Mouse (Mus musculus): Measurements from ENCODE around the gene Ufd1. TPM values are rescaled to one million over a fixed set of nuclear protein-coding genes. Genes with fewer than 3 reads are reported as not detected.

Ufd1 gene
- polyA plus RNA-seq, 1 experiment from 2014 or later, result 77.9 TPM

DNA sequence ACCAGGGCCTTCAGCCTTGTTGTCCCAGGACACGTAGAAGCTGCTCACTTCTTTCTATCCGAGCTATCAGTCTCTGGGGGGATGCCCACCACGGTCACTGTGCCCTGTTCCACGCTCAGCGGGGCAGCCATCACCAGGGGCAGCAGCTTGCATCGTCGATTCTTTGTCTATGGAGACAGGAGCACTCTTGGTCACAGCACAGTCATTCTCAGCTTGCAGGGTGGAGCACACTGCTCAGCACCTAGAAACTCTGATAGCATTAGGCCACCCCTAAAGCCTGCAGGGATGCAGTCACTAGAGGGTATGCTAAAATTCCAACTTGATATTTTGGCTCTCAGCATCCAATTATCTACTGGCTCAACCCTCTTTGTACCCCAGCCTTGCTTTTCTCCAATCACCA, 26.6 kb upstream of the Ufd1 start:
- Histone ChIP-seq H3K4me1 (no peaks in the 10 kb centered on the region), H3K9me3 (no peaks in the 10 kb centered on the region), H3K36me3 (peaks cover 20% of the 10 kb centered on the region; the same call in 1 of the 2 replicates), H3K4me3 (replicated peaks) (no peak overlapping the region), H3K4me2 (no peak overlapping the region), H3K27me3 (replicated peaks) (no peaks in the 10 kb centered on the region), H3K9ac (no peak overlapping the region), H3K27ac (no peak overlapping the region)
- no peak for ATAC-seq (ENCODE audit: insufficient read depth, low FRiP score, low read depth)
- 86% methylated on average over 7 of the region's 7 CpGs for WGBS

DNA sequence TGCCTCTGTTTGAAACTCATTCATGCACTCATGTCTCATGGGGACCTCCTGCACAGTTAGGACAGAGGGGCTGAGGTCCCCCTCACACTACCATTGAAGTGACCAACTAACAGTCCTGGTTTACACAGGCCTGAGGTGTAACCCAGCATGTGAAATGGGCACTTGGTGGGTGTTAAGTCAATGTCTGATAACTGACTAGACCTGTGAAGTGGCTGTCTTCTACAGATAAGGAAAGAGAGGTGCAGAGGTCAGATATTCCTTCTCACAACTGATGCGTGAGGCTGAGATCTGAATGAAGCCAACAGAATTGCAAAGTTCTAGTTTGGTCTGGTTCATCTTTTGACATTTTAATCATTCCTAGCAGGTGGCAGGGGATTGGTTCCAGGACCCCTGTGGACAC, 26.1 kb upstream of the Ufd1 start:
- Histone ChIP-seq H3K9me3 (no peaks in the 10 kb centered on the region), H3K27me3 (replicated peaks) (no peaks in the 10 kb centered on the region), H3K27ac (no peak overlapping the region), H3K36me3 (peaks cover 20% of the 10 kb centered on the region; the same call in 1 of the 2 replicates), H3K4me2 (no peak overlapping the region), H3K4me1 (no peaks in the 10 kb centered on the region), H3K4me3 (replicated peaks) (no peak overlapping the region), H3K9ac (no peak overlapping the region)
- WGBS, result 83% methylated on average over 1 of the region's 1 CpGs
- peak; percentile 65; the same call in 1 of the 2 replicates for ATAC-seq (ENCODE audit: insufficient read depth, low FRiP score, low read depth)

DNA sequence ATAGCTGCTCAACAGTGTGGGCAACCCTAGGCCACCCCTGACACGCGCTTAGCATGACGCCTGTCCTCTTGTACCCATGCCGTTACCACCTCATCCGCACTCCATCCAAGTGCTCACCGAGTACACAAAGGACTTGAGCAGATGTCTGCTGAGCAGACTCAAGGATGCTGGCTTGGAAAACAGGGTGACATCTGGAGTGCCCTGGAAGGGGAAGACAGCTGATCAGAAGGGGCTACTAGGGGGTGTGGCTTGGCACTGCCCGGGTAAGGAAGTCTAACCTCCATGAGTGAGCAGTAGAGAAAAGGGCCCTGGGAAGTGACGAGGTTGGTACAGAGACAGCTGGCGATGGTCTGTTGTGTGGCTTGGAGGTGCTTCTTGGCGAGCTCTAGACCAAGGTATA, 24.9 kb upstream of the Ufd1 start:
- no peak overlapping the region for H3K9ac ChIP-seq
- no peaks in the 10 kb centered on the region for H3K9me3 ChIP-seq
- H3K27ac ChIP-seq, result no peak overlapping the region
- no peaks in the 10 kb centered on the region for H3K27me3 ChIP-seq (replicated peaks)
- ATAC-seq (ENCODE audit: insufficient read depth, low FRiP score, low read depth), result no peak
- H3K4me2 ChIP-seq, result no peak overlapping the region
- WGBS, result 94% methylated on average over 10 of the region's 10 CpGs
- H3K36me3 ChIP-seq, result peaks cover 17% of the 10 kb centered on the region; the same call in 1 of the 2 replicates
- no peaks in the 10 kb centered on the region for H3K4me1 ChIP-seq
- H3K4me3 ChIP-seq (replicated peaks), result no peak overlapping the region

- no peaks in the 10 kb centered on the region for H3K4me1 ChIP-seq
- ATAC-seq (ENCODE audit: insufficient read depth, low FRiP score, low read depth), result no peak
- peaks cover 19% of the 10 kb centered on the region for H3K36me3 ChIP-seq
- no peak overlapping the region for H3K27ac ChIP-seq
- no peaks in the 10 kb centered on the region for H3K9me3 ChIP-seq
- H3K9ac ChIP-seq, result no peak overlapping the region
- no peak overlapping the region for H3K4me3 ChIP-seq (replicated peaks)
- H3K4me2 ChIP-seq, result no peak overlapping the region
- H3K27me3 ChIP-seq (replicated peaks), result no peaks in the 10 kb centered on the region
- 85% methylated on average over 10 of the region's 10 CpGs for whole genome bisulfite sequencing
Observed at GRCm38 (mm10) chr16:18788627-18789406, 22.8 kb upstream of the Ufd1 start.

- Histone ChIP-seq H3K4me1 (no peaks in the 10 kb centered on the region), H3K4me3 (replicated peaks) (no peak overlapping the region), H3K27me3 (replicated peaks) (no peaks in the 10 kb centered on the region), H3K36me3 (peaks cover 31% of the 10 kb centered on the region), H3K9me3 (no peaks in the 10 kb centered on the region), H3K27ac (no peak overlapping the region), H3K4me2 (no peak overlapping the region), H3K9ac (no peak overlapping the region)
- WGBS, result 93% methylated on average over 11 of the region's 11 CpGs
- ATAC-seq (ENCODE audit: insufficient read depth, low FRiP score, low read depth), result no peak
Observed at GRCm38 (mm10) chr16:18795223-18795899, 16.2 kb upstream of the Ufd1 start.

DNA sequence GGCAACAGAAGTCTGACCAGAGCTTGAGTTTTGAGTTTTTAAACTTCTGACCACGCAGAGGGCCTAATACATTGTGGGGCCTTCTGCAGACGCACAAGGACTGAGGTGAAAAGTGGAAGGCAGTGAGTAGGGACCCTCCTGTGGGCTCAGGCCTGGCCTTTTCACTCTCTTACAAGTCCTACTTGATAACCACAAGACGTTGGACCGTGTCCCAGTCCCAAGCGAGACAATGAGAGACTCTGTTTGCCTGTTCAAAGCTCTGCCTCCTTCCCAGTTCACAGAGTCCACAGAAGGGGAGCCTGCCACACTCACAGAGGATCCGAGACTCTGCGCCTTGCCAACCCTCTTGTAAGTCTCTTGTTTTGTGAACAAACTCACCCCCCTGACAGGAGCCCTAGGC, 14.9 kb upstream of the Ufd1 start:
- no peaks in the 10 kb centered on the region for H3K4me1 ChIP-seq
- 86% methylated on average over 7 of the region's 7 CpGs for WGBS
- H3K4me3 ChIP-seq (replicated peaks), result no peak overlapping the region
- H3K36me3 ChIP-seq, result peaks cover 39% of the 10 kb centered on the region
- no peak for ATAC-seq (ENCODE audit: insufficient read depth, low FRiP score, low read depth)
- H3K9ac ChIP-seq, result no peak overlapping the region
- H3K9me3 ChIP-seq, result no peaks in the 10 kb centered on the region
- no peak overlapping the region for H3K27ac ChIP-seq
- no peak overlapping the region for H3K4me2 ChIP-seq
- H3K27me3 ChIP-seq (replicated peaks), result no peaks in the 10 kb centered on the region

- Histone ChIP-seq H3K9me3 (no peaks in the 10 kb centered on the region), H3K4me1 (no peaks in the 10 kb centered on the region), H3K27ac (no peak overlapping the region), H3K36me3 (peaks cover 37% of the 10 kb centered on the region), H3K4me3 (replicated peaks) (no peak overlapping the region), H3K27me3 (replicated peaks) (no peaks in the 10 kb centered on the region), H3K9ac (no peak overlapping the region), H3K4me2 (no peak overlapping the region)
- 91% methylated on average over 5 of the region's 5 CpGs for WGBS
- ATAC-seq (ENCODE audit: insufficient read depth, low FRiP score, low read depth), result no peak
Observed at GRCm38 (mm10) chr16:18798151-18798550, 13.4 kb upstream of the Ufd1 start.

DNA sequence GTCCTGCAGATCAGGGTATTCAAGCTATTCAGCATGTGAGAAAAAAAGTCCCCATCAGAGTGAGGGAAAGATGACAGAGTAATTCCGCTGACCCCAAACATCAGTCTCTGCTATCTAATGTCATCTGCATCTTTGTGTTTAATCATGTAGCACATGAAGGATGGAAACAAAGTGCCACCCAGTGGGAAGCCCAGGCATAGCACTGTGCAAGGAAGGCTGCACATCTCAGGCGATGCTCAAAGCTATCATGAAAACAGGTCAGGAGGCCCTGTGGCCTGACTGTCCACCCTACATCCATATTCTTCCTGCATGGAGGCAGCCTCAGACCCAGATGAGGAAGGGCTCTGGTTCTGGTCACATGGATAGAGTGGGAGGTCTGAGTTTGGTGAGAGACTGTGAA, 12.7 kb upstream of the Ufd1 start:
- no peak overlapping the region for H3K4me2 ChIP-seq
- H3K4me3 ChIP-seq (replicated peaks), result no peak overlapping the region
- peaks cover 32% of the 10 kb centered on the region for H3K36me3 ChIP-seq
- H3K9me3 ChIP-seq, result no peaks in the 10 kb centered on the region
- no peaks in the 10 kb centered on the region for H3K4me1 ChIP-seq
- H3K27ac ChIP-seq, result no peak overlapping the region
- H3K27me3 ChIP-seq (replicated peaks), result no peaks in the 10 kb centered on the region
- 67% methylated on average over 2 of the region's 2 CpGs for WGBS
- H3K9ac ChIP-seq, result no peak overlapping the region
- ATAC-seq (ENCODE audit: insufficient read depth, low FRiP score, low read depth), result no peak

DNA sequence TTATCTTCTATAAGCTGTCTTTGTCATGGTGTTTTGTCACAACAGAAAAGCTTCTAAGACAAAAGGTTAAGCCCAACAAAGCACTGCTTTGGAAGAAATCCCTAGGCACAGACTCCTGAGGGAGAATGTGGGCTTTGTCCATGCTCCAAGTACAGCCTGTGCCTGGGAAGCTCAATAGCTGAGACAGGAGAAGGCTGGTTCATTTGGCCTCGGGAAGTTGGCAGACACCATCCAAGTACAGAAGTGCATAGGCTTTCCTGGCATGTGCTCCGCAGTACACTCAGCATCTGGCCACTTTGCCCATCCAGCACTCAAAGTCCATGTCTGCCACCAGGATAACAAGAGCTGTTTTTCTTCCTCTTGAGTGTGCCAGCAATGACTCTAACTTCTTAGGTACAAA, 5.8 kb upstream of the Ufd1 start:
- WGBS, result 96% methylated on average over 2 of the region's 2 CpGs
- Histone ChIP-seq H3K27ac (no peak overlapping the region), H3K4me2 (no peak overlapping the region), H3K9ac (no peak overlapping the region), H3K9me3 (no peaks in the 10 kb centered on the region), H3K27me3 (replicated peaks) (no peaks in the 10 kb centered on the region), H3K36me3 (peaks cover 27% of the 10 kb centered on the region), H3K4me3 (replicated peaks) (no peak overlapping the region), H3K4me1 (0 out of 2 replicates have a peak, but pooled peaks cover 4% of the 10 kb centered on the region)
- no peak for ATAC-seq (ENCODE audit: insufficient read depth, low FRiP score, low read depth)

DNA sequence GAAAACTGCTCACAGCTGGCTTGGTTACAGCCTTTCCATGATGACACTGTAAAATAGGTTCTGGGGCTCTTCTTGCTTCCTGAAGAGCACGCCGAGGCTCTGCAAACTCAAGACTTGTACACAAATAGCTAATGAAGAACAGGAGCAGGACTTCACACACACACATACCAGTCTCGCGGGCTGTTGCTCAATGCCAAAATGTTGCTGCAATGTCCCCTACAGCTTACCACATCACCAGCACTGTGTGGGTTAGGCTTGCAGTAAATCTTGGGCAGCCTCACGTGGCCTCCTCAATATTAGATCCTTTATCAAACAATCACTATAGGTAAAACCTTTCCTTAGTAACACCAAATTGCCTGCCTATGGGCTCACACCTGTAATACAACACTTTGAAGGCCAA, 2.6 kb upstream of the Ufd1 start:
- no peak for ATAC-seq (ENCODE audit: insufficient read depth, low FRiP score, low read depth)
- Histone ChIP-seq H3K4me2 (no peak overlapping the region), H3K9ac (no peak overlapping the region), H3K4me3 (replicated peaks) (no peak overlapping the region), H3K4me1 (peaks cover 16% of the 10 kb centered on the region), H3K27me3 (replicated peaks) (no peaks in the 10 kb centered on the region), H3K9me3 (no peaks in the 10 kb centered on the region), H3K27ac (no peak overlapping the region), H3K36me3 (peaks cover 23% of the 10 kb centered on the region)
- WGBS, result 92% methylated on average over 5 of the region's 5 CpGs

DNA sequence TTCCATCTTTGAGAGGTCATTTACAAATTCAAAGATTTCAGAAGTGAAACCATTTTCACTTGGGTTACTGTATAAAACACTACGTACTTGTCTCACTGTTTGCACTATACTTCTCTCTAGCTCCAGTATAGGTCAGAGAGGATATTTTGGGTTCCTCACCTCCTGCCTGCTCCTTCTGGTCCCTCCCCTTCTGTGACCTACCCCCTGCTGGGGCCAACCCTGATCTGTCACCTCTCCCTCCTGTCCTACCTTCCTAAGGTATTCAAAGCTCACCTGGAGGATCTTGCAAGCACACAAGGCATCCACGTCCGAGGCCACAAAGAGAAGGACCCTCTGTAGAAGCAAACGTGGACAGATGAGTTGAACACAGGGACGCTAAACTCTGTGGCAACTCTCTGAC, 547 bp upstream of the Ufd1 start:
- Histone ChIP-seq H3K9ac (peak overlapping the region; percentile 55), H3K36me3 (peaks cover 21% of the 10 kb centered on the region), H3K9me3 (no peaks in the 10 kb centered on the region), H3K4me2 (peak overlapping the region; percentile 88), H3K4me1 (peaks cover 16% of the 10 kb centered on the region), H3K4me3 (replicated peaks) (peak overlapping the region; percentile 64), H3K27me3 (replicated peaks) (no peaks in the 10 kb centered on the region), H3K27ac (peak overlapping the region; percentile 42; the same call in 1 of the 2 replicates)
- ATAC-seq (ENCODE audit: insufficient read depth, low FRiP score, low read depth), result peak; percentile 24; the same call in 1 of the 2 replicates
- 4% methylated on average over 5 of the region's 5 CpGs for WGBS

GRCm38 (mm10) chr16:18812385-18812910, 869 bp downstream of the Ufd1 start:
- Histone ChIP-seq H3K27ac (peak overlapping the region; percentile 70), H3K4me1 (peaks cover 16% of the 10 kb centered on the region), H3K9me3 (no peaks in the 10 kb centered on the region), H3K9ac (peak overlapping the region; percentile 87), H3K4me3 (replicated peaks) (peak overlapping the region; percentile 64), H3K27me3 (replicated peaks) (no peaks in the 10 kb centered on the region), H3K4me2 (peak overlapping the region; percentile 88), H3K36me3 (peaks cover 25% of the 10 kb centered on the region)
- WGBS, result 1% methylated on average over 31 of the region's 31 CpGs
- ATAC-seq (ENCODE audit: insufficient read depth, low FRiP score, low read depth), result 0 out of 2 replicates have a peak, but pooled peaks have one; percentile 8

All from stomach, embryonic 15.5 days (tissue).